Mouse (Mus musculus): ENCODE data around the gene Ankrd49.

Ankrd49 gene

DNA sequence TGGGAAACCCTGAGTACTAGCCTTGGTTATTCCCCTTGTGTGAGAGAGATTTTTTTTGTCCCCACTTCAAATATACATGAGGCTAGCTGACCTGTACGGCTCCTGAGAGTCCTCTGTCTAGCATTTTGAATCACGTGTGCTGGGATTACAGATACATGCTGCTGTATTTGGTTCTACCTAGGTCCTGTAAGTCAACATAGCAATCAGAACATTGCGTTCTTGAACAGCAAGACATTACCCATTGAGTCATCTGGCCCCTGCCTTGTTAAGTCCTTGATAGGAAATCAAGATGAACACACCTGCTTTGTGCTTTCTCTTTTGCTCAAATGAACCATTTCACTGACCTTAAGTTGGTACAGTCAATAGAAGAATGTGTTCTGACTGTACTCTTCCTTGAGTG lies 30.2 kb downstream of the Ankrd49 start:
- ChIA-PET CTCF (no interaction called here), POLR2A (interaction anchor here in 1 of 4 experiments (0.6 kb wide), 1 partner anchor 8 kb away, joined by 3 read pairs; no protein-coding TSS in a partner anchor)

DNA sequence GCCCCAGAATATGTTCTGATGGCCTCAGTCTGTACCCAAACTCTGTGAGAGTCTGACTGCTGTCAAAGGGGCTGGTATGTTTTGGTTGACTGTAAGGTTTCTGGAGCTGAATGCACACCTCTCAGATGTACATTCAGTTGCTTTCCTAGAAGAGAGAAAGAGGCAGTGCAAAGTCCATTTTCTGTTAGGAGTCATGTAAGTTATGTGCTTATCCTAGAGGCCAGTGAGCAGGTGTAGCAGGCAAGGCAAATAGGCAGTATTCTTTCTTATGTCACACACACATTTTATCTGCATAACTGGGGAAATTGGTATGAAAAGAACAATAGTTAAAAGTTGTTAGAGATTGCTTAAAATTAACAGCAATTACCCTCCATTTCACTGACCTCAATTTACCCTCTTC lies 30.7 kb downstream of the Ankrd49 start:
- POLR2A ChIA-PET, result no interaction called here
- CTCF ChIA-PET, result interaction anchor here in 2 of 4 experiments (1.0 kb wide), 3 partner anchors 18 to 345 kb away, joined by 3 read pairs; no protein-coding TSS in a partner anchor

DNA sequence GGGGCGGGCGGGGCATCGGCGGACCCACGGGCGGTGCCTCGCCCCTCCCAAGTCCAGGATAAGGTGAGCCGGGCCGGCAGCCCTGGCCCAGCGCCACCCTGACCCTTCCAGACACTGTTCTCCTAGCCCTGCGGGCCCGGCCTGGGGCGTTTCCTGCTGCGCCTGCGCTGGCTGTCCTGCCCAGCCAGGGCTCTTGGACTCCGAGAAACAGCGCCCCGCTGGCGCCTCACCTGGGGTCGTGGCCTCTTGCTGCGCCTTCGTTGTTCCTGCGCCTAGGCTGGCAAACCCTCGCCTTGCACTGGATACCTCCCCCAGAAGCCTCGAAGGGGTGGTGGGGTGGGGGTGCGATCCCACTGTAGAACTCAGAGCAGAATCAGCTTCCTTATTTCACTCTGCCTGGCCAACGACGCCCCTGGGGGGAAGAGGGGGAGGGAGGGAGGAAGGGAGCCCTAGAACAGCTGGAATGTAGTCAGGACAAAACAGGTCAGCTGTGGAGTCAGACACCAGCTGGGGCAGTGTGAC lies 32.6 kb downstream of the Ankrd49 start, which contains the start of gene Fut4:
Gene Fut4, minus strand, starts transcription at position 393 of the 522 bp plus-strand sequence.
- CTCF ChIA-PET, result interaction anchor here in 2 of 4 experiments (0.6 to 1.1 kb wide), 2 partner anchors 12 to 108 kb away, joined by 4 to 7 read pairs; no protein-coding TSS in a partner anchor

DNA sequence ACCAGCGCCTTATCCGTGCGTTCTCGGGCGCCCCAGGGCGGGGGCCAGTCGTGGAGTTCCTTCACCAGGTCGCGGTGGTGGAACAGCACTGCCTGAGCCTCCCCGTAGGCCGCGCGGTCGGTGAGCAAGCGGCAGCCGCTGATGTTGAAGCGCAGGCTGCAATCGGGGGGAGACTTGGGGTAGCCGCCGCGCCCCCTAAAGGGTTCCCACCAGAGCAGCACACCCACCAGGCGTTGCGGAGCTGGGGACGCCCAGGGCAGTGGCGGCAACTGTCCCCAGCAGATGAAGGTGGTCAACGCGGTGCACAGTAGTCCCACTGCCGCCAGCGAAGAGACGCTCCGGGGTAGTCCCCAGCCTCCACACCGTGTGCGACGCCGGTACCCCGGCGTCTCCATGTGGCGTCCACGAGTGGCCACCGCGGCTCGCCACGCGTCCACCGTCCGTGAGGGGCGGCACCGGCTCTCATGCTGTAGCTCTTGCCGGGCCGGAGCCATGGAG lies 33.1 kb downstream of the Ankrd49 start:
- ChIA-PET POLR2A (interaction anchor here in 2 of 4 experiments (0.7 to 1.4 kb wide), 3 partner anchors 32 to 251 kb away, joined by 3 to 4 read pairs (median 3); partner anchors contain the start of genes Cwc15 (in 1 of the 2) and Kdm4d (in 1 of the 2)), CTCF (interaction anchor here in 2 of 4 experiments (0.5 to 1.1 kb wide), 3 partner anchors 13 to 398 kb away, joined by 4 to 9 read pairs (median 7); no protein-coding TSS in a partner anchor)

More for the DNA sequence above, 32.6 kb downstream of the Ankrd49 start, which contains the start of gene Fut4:
- POLR2A ChIA-PET, result interaction anchor here in 2 of 4 experiments (0.7 to 1.4 kb wide), 3 partner anchors 32 to 252 kb away, joined by 3 to 4 read pairs (median 3); partner anchors contain the start of genes Cwc15 (in 1 of the 2) and Kdm4d (in 1 of the 2)

DNA sequence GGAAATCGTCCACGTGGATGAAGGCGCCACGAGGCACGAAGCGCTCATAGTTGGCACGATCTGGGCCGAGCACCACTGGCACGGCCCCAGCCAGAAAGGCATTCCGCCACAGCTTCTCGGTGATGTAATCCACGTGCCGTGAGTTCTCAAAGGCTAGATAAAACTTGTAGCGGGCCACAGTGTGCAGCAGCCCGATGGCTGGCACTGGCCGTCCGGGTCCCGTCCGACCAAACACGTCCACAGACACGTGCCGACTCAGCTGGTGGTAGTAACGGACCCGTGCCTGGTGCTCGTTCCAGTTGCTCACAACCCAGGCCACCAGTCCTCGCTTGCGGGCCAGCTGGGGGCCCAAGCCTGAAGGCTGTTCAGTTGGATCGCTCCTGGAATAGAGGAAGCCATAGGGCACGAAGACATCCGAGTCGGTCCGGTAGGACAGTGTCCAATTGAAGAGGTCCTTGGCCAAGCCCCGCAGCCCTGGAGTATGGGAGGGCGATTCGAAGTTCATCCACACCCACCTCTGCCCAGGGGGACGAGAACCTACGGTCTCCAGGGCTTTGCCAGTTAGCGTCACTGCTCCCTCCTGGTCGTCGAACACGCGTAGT lies 33.7 kb downstream of the Ankrd49 start:
- POLR2A ChIA-PET, result interaction anchor here in 1 of 4 experiments (1.4 kb wide), 1 partner anchor 251 kb away, joined by 4 read pairs; the partner anchor contains the start of genes Cwc15 and Kdm4d

DNA sequence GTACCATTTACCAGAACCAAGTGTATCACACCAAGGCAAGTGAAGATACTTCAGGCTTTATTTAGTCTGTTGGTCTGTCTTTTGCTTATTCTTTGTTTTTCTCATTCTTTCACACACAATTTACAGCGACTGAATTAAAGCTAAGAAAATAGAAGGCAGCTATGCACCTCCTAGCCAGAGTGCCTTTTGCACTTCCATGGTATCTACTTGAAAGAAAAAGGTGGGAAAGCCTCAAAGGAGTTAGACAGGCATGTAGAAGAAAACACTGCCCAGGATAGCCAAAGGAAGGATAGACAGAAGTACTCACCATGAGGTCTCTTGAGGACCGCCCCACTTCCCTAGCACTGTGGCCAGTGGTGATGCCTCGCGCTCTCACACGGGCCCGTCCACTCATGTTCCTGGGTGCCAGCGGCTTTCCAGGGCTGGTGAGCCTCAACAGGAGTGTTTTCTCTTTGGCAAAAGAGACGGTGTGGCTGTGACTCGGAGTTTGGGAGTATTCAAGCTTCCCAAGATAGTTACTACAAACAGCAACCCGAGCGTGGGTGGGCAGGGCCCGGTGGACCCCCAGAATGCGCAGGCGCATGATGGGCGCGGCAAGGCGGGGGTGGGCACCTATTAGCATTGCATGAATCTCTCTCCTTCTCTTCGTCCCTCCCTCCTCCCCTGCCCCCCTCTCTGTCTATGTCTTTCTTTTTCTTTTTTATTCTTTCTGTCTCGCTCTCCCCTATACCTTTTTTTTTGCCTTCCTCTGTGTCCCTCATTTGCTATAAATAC lies 44.3 kb downstream of the Ankrd49 start, which contains the start of gene Piwil4:
Gene Piwil4, minus strand, starts transcription at position 583 of the 774 bp plus-strand sequence.
- CTCF ChIA-PET, result no interaction called here
- POLR2A ChIA-PET, result interaction anchor here in 1 of 4 experiments (0.6 to 1.2 kb wide), 2 partner anchors 9 to 440 kb away, joined by 3 to 5 read pairs; no protein-coding TSS in a partner anchor

More for the DNA sequence above, 33.7 kb downstream of the Ankrd49 start:
- CTCF ChIA-PET, result interaction anchor here in 2 of 4 experiments (0.5 to 1.1 kb wide), 3 partner anchors 13 to 398 kb away, joined by 3 to 9 read pairs (median 7); no protein-coding TSS in a partner anchor

DNA sequence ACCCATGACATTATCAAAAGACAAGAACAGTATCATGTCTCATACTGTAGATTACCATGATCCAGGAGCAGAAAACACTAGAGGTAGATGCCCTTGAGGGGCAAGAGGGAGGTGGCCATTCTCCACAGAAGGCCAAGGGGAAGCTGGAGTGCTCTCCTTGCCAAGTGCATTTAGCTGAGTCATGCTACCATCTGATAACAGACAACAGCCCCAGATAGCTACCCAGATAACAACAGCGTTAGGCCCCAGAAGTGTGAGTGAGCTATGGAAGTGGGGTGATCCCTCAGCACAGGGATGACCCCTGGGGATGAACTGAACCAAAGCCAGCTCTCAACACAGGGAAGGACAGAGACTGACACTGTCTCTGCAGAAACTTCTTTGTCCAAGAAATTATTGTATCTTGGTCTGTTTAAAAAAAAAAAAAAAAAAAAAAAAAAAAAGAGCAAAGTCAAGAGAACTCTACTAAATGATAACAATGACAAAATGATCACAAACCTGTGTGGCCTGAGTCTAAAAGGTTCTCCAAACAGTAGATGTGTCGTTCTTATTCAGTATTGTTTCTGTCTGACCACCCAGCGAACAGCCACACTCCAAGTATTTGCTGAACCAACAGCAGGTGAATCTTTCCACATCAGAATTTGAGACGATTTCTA lies 45.0 kb downstream of the Ankrd49 start:
- ChIA-PET CTCF (interaction anchor here in 2 of 4 experiments (0.6 kb wide), 2 partner anchors 10 to 826 kb away, joined by 3 to 4 read pairs; no protein-coding TSS in a partner anchor), POLR2A (interaction anchor here in 1 of 4 experiments (0.7 to 0.9 kb wide), 2 partner anchors 240 to 410 kb away, joined by 3 to 5 read pairs; partner anchors contain the start of gene Kdm4d)

DNA sequence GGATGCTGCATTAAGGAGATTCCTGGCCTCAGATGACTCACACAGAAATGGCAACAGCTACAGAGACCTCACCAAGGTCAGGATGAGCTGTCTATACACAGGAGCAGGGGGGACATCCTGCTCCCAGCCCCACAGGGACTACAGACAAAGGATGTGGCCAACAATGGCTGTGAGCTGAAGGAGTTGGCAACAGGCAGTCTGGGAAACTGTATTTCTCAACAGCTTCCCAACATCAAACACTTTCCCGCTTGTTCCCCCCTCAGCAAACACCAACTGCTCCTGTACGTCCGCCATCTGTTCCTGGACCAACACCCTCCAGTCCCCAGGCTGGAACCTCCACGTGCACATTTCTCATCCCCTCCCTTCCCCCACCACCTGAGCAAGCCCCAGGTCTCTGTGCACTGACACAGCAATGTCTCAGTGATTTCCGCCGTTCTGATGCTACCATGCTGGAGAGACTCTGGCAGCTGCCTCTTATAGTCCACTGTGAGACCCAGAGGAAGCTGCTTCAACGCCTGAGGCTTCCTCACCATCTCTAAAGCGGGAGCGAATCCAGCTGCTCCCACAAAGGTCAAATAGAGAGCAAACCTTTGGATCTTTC lies 53.6 kb downstream of the Ankrd49 start:
- CTCF ChIA-PET, result interaction anchor here in 3 of 4 experiments (0.7 to 1.8 kb wide), 4 partner anchors 11 to 33 kb away, joined by 3 to 5 read pairs (median 4); no protein-coding TSS in a partner anchor
- POLR2A ChIA-PET, result interaction anchor here in 2 of 4 experiments (1.0 to 1.2 kb wide), 2 partner anchors 10 to 207 kb away, joined by 3 read pairs; no protein-coding TSS in a partner anchor
